Mouse (Mus musculus) left cerebral cortex, adult 18-20 months (tissue): ENCODE measurements around the gene Plin5. TPM values are rescaled to one million over a fixed set of nuclear protein-coding genes. Genes with fewer than 3 reads are reported as not detected.

Source experiments
- DNase-seq, 2 experiments: peaks; one replicate each; pipeline ENCODE4 v3.0.0; 2021 to 2022; ENCODE audit warnings: low spot score in 2 of 2, mixed read lengths in 1 of 2
- total RNA-seq, 2 experiments: library from RNA; stranded (reverse); gene quantifications; 2 replicates each; pipeline ENCODE4 v1.2.3; 2021

Plin5 gene
- total RNA-seq, 2 experiments from 2014 or later, result 0.37 to 0.60 TPM

- DNase-seq, result no peak
These were observed 16.3 kb upstream of the Plin5 start for GRCm38 (mm10) chr17:56133457-56134363.

GRCm38 (mm10) chr17:56132661-56133060, 15.3 kb upstream of the Plin5 start:
- peak in 1 of 2 experiments; percentile 63 for DNase-seq

- peak; percentile 66 to 67 for DNase-seq
These were observed 14.4 kb upstream of the Plin5 start for GRCm38 (mm10) chr17:56131814-56132213.

GRCm38 (mm10) chr17:56131136-56131535, 13.7 kb upstream of the Plin5 start:
- no peak for DNase-seq

DNA sequence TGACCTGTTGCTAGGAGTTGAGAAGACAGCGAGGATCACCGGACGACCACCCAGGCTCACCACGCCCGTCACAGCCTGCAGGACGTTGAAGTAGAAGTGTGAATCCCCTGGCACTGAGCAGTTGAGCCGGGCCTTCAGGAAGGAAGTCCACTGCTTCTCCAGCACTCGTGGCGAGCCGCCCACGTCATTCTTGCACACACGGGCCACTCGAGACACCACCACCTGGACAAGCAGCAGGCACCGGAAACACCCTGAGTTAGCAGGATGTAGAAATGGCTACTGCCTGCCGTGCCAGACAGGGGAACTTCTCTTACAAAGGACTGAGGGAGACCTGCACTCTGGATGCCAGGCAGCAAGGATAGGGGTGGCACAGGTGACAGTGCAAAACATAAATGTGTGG, 10.8 kb upstream of the Plin5 start:
- no peak for DNase-seq

- DNase-seq, result no peak
These were observed 8.8 kb upstream of the Plin5 start for GRCm38 (mm10) chr17:56126175-56126574.

GRCm38 (mm10) chr17:56125276-56125630, 7.9 kb upstream of the Plin5 start:
- DNase-seq, result no peak

- DNase-seq, result peak; percentile 66 to 69
These were observed 7.2 kb upstream of the Plin5 start for GRCm38 (mm10) chr17:56124377-56125275.

DNA sequence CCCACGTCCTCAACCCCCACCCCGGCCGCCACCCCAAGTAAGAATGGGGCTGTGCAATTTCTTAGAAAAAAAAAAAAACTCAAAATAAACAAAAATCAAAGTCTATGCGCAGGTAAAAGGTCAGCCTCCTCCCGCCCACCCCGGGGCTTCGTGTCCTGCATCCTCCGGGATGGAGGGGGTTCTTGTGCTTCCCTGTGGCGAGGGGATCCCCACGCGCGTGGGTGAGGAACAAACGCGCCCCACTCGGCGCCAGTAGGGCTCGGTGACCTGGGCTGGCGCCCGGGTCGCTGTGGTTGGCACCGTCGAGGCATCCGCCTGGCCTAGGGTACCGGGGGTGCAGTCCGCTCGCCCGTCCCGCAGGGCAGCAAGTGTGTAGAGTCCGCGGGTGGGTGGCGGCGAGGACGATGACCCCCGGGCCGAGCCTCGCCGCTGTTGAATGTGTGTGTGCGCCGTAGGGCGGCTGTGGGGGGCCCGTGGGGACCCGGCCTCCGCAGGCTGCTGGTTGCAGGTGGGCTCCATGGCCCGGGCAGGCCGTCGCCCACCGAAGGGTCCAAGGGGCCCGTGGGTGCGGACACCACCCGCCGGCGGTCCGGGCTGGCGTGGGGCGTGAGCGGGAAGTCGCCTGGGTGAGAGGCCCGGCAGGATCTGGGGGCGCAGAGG, 6.4 kb upstream of the Plin5 start:
- no peak for DNase-seq

DNA sequence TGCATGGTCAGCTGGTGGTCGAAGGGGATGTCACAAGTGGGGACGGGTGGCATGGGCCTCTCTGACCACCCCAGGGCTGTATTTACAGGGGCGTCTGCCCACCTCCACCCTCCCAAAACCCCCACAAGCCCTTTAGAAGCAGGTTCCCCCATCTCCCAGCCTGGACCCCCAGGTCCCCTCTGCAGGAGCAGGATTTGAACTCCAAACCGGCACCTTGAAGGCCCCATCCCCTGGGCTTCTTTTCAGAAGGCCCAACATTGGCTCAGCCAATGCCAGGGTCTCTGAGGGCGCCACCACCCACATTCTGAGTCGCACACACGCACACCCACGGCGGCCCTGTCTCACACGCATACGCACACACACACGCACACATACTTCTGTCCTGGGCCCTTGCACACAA, 5.8 kb upstream of the Plin5 start:
- DNase-seq, result no peak

DNA sequence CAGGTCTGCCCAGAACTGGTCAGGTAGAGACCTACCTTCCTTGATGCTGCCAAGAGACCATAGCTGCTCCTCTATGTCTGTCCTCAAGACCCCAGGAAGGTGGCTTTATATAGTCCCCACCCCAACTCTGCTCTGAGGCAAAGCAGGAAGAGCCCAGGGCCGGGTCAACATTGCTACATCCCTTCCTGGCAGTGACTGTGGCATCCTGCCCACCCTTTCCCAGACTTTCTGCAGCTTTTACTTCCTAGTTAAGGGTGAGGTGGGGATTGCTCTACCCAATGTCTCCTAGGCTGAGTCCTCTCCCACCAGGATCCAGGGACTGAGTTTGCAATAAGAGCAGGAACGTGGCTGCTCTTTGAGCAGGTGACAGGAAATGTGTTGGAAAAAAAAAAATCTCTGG, 4.4 kb upstream of the Plin5 start, which contains the start of gene Lrg1:
Gene Lrg1, minus strand, starts transcription at position 176 of the 400 bp plus-strand sequence.
- DNase-seq, result no peak

DNA sequence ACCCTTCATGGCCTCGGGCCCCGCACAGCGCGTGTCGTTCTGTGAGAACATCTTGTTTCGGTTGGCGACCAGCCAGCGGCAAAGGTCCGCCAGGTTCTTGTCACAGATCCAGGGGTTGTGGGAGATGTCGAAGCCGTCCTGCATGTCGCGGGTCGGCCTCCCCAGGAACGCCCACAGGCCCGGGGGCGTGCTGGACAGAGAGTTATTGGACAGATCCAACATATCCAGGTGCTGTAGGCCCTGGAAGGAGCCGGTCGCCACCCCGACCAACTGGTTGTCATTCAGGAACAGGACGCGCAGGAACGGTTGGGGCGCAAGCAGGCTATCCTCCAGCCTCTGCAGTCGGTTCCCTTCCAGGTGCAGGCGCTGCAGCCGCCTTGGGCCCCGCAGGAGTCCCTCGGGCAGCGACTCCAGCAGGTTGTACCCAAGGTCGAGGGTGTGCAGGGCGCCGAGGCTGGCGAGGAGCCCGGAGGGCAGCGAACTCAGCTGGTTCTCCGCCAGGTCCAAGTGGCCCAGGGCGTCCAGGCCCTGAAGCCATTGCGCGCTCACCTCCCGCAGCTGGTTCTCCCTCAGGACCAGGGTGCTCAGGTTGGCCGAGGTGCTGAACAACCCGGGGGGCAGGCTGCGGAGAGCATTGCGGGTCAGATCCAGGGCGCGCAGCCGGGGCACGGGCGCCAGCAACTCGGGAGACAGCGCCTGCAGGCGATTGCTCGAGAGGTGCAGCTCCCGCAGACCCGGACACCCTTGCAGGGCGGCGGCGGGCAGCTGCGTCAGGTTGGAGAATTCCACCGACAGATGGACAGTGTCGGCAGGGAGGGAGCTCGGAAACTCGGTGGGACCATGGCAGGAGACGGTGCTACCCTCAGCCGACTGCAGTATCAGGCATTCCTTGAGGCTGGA, 2.8 kb upstream of the Plin5 start:
- DNase-seq, result no peak

DNA sequence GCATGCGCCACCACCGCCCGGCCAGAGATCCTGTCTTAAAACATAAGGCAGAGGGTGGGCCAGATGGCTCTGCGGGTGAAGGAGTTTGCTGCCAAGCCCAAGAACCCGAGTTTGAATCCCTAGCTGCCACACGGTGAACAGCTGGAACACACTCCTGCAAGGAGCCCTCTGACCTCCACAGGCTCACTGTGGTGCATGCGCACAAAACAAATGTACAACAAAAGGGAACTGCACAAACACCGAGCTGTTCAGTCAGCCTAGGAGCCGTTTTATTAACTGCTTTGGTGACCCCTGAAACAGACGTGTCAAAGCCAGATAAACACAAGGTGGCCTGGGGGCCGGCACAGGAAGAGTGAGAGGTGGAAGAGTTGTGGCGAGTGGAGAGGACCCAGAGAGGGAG, 2.0 kb upstream of the Plin5 start:
- DNase-seq, result no peak

DNA sequence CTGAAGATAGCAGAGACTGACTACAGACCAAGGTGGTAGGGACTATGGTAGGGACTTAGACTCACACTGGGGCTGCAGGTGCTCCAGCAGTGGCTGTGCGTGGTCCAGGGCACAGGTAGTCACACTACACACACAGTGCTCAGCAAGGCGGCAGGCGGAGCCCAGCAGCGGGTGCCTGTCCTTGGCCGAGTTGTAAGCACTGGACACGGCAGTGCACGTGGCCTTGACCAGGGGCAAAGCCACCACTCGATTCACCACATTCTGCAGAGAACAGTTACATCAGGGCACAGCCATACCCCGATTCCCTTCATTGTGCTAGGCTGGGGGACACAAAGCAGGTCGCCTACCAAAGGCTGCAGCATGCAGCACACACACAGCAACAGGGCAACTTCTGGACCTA, 1.2 kb downstream of the Plin5 start:
- no peak for DNase-seq

GRCm38 (mm10) chr17:56112743-56113142, 4.7 kb downstream of the Plin5 start:
- DNase-seq, result no peak

GRCm38 (mm10) chr17:56111864-56112263, 5.5 kb downstream of the Plin5 start:
- DNase-seq, result peak; percentile 65 to 74

- no peak for DNase-seq
These were observed 6.4 kb downstream of the Plin5 start for GRCm38 (mm10) chr17:56111021-56111420.

- no peak for DNase-seq
These were observed 6.8 kb downstream of the Plin5 start for GRCm38 (mm10) chr17:56110571-56110970.

DNA sequence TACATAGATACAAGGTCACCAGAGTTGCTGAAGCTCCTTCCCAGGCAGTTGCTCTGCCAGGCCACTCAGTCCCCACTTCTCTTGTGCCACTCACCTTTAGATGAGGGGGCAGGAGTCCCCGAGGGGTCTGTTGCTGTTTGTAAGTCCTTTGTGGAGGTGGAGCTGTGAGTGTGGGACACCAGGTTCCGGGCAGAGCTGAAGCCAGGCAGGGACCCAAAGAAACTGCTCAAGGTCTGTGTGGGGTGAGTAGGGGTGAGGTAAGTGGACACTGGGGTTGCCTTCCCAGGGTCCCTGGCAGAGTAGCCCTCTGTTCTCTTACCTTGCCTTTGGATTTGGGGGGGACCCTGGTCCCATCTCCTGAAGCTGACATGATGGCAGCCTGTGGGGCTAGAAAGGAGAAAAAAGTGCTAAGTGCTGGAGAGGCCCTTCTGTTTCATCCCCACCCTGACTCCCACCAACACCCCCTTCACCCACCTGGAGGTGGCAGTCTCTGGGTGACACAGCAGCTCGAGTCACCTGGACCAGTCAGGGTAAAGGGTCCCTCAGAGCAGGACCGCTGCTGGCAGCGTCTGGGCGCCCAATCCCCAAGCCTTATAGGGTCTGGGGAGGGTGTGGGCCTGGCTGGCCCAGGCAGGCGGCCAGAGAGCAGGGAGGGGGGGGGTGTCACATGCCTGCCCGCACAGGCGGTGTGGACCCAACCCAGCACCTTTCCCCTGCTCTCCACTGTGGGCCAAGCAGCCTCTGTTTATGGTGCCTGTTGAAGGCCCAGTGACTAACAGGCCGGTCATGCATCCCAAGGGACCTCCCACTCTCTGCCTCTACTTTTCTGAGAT, 8.0 kb downstream of the Plin5 start, which contains the start of gene Plin4:
Gene Plin4, minus strand, starts transcription at position 585 of the 833 bp plus-strand sequence.
- no peak for DNase-seq
